Mouse (Mus musculus) CH12.LX (cell line): ENCODE measurements at regions not wholly inside any gene's neighbourhood (a gene's known extent, or its start where the extent isn't known, plus 50 kb on each side); places are given as distances from the start of the nearest gene placed in this dataset.
A peak's percentile ranks its signal among the peaks of the same experiment; 100 is the strongest.

Experiments
- DNase-seq: peaks from one replicate; pipeline ENCODE4 v3.0.0-alpha.2; 2013; ENCODE audit errors: extremely low read depth
- H3K27ac ChIP-seq: 2 replicates; pipeline ENCODE4 v1.5.1; 2012; ENCODE audit warnings: low read depth, mild to moderate bottlenecking, control low read depth, moderate library complexity; ENCODE audit not compliant: insufficient read depth
- H3K27me3 ChIP-seq: replicated peaks from 2 replicates; pipeline ENCODE3; 2012; ENCODE audit warnings: inconsistent platforms
- H3K36me3 ChIP-seq, 2 experiments: replicated peaks in 1 of 2; 2 replicates each; pipeline versions ENCODE3 to v1.6.1; 2012; ENCODE audit warnings: inconsistent platforms in 1 of 2, low read length in 1 of 2, mild to moderate bottlenecking in 1 of 2, mixed read lengths in 1 of 2, moderate library complexity in 1 of 2; ENCODE audit not compliant: control insufficient read depth in 1 of 2, insufficient read depth in 1 of 2
- H3K4me1 ChIP-seq, 2 experiments: 2 replicates each; pipeline ENCODE4 v1.6.1; 2012; ENCODE audit warnings: inconsistent platforms in 1 of 2, moderate library complexity in 1 of 2; ENCODE audit not compliant: insufficient read depth in 2 of 2, control insufficient read depth in 1 of 2
- H3K4me2 ChIP-seq: 2 replicates; pipeline ENCODE4 v1.6.1; 2012; ENCODE audit warnings: low read depth, mild to moderate bottlenecking, control low read depth; ENCODE audit not compliant: poor library complexity, insufficient read depth, severe bottlenecking
- H3K4me3 ChIP-seq, 3 experiments: fragments of 150-350 bp in 1 of 3; sonication (generic) in 1 of 3; replicated peaks in 1 of 3; 2 replicates each; pipeline versions ENCODE3 to v1.5.1; 2011 to 2012; ENCODE audit warnings: low read depth in 2 of 3, low read length in 2 of 3, mild to moderate bottlenecking in 2 of 3, moderate library complexity in 2 of 3, control low read depth in 1 of 3, improper control_type of control experiment in 1 of 3, inconsistent platforms in 1 of 3, mixed read lengths in 1 of 3; ENCODE audit not compliant: poor library complexity in 1 of 3
- H3K79me2 ChIP-seq: replicated peaks from 2 replicates; pipeline ENCODE4 v1.6.1; 2012; ENCODE audit warnings: mild to moderate bottlenecking, moderate library complexity; ENCODE audit not compliant: control insufficient read depth, poor library complexity, insufficient read depth, severe bottlenecking; ENCODE audit errors: extremely low read depth
- H3K9ac ChIP-seq: 2 replicates; pipeline ENCODE4 v1.6.1; 2012; ENCODE audit warnings: low read depth, mild to moderate bottlenecking, control low read depth, moderate library complexity; ENCODE audit not compliant: insufficient read depth
- H3K9me3 ChIP-seq: replicated peaks from 2 replicates; pipeline ENCODE3; 2012; ENCODE audit warnings: low read length, inconsistent platforms, mixed read lengths
- CHD2 ChIP-seq: IDR thresholded peaks from 2 replicates; pipeline ENCODE4 v1.6.1; 2011; ENCODE audit warnings: low read length, improper control_type of control experiment
- CTCF ChIP-seq, 2 experiments: IDR thresholded peaks in 1 of 2; conservative IDR thresholded peaks in 1 of 2; 2 replicates each; pipeline ENCODE4 v1.5.1; 2011 to 2012; ENCODE audit warnings: low read depth in 2 of 2, low read length in 2 of 2, improper control_type of control experiment in 1 of 2, inconsistent platforms in 1 of 2, mild to moderate bottlenecking in 1 of 2, moderate library complexity in 1 of 2
- ELF1 ChIP-seq: IDR thresholded peaks from 2 replicates; pipeline ENCODE4 v1.6.1; 2014; ENCODE audit warnings: low read depth, mild to moderate bottlenecking, inconsistent platforms, low read length, improper control_type of control experiment
- EP300 ChIP-seq: IDR thresholded peaks from 2 replicates; pipeline ENCODE4 v1.6.1; 2011; ENCODE audit warnings: low read length, improper control_type of control experiment
- IRF4 ChIP-seq: IDR thresholded peaks from 2 replicates; pipeline ENCODE4 v1.6.1; 2014; ENCODE audit warnings: low read depth, mild to moderate bottlenecking, inconsistent platforms, low read length, improper control_type of control experiment
- JUND ChIP-seq: conservative IDR thresholded peaks from 2 replicates; pipeline ENCODE4 v1.6.1; 2011; ENCODE audit warnings: low read depth, low read length, improper control_type of control experiment
- POLR2A ChIP-seq: IDR thresholded peaks from 2 replicates; pipeline ENCODE4 v1.6.1; 2011; ENCODE audit warnings: low read depth, mild to moderate bottlenecking, improper control_type of control experiment, low read length
- RAD21 ChIP-seq: IDR thresholded peaks from 2 replicates; pipeline ENCODE4 v1.6.1; 2011; ENCODE audit warnings: low read depth, mild to moderate bottlenecking, low read length, improper control_type of control experiment, moderate library complexity
- SIN3A ChIP-seq: IDR thresholded peaks from 2 replicates; pipeline ENCODE4 v1.6.1; 2012; ENCODE audit warnings: low read length, improper control_type of control experiment, inconsistent platforms
- SMC3 ChIP-seq: IDR thresholded peaks from 2 replicates; pipeline ENCODE4 v1.6.1; 2011; ENCODE audit warnings: low read depth, low read length, improper control_type of control experiment
- TBP ChIP-seq: conservative IDR thresholded peaks from 2 replicates; pipeline ENCODE4 v1.6.1; 2011; ENCODE audit warnings: low read depth, low read length, improper control_type of control experiment
- ZKSCAN1 ChIP-seq: IDR thresholded peaks from 2 replicates; pipeline ENCODE4 v1.6.1; 2012; ENCODE audit warnings: low read depth, inconsistent platforms, low read length, improper control_type of control experiment, borderline replicate concordance
- dilution Hi-C: fragments of 300-500 bp; cut with MboI; formaldehyde crosslinking; loops from 2 replicates; pipeline ENCODE4 v1.14.3; 2020; ENCODE audit warnings: low sequenced_read_pairs; ENCODE audit not compliant: extremely low pct_unique_long_range_greater_than_20kb, extremely low pct_ligation_motif_present
- in situ Hi-C: fragments of 300-500 bp; cut with MboI; formaldehyde crosslinking; loops from 3 replicates; pipeline ENCODE4 v1.14.3; 2019; ENCODE audit warnings: low sequenced_read_pairs, low pct_ligation_motif_present, low pct_unique_long_range_greater_than_20kb, mixed read lengths

DNA sequence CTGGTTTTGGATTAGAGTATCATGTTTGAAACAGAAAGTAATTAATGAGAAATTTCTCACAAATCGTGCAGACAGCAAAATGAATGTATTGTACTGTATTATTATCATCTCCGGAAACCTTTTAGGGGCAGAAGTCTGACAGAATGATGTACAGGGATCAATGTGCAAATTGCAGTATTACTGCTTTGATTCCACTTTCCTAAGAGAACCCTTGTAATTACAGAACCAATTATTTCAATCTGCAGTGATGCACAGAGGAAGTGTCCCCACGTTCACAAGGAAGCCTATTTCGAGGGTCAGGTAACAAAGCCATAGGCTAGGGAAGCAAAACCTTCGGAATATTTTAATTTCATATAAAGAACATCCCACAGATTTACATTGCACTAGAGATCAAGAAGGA, 364.4 kb downstream of the Slc6a15 start:
- H3K4me3 ChIP-seq, result no peak overlapping the region
- H3K9ac ChIP-seq, result no peak overlapping the region
- no peak for DNase-seq
- H3K36me3 ChIP-seq, result no peaks in the 10 kb centered on the region
- peaks cover 21% of the 10 kb centered on the region for H3K9me3 ChIP-seq
- in situ Hi-C loops, result no loop called here
- no peak overlapping the region for H3K27ac ChIP-seq
- TF ChIP-seq EP300, result no peak
- TF ChIP-seq SIN3A, result no peak
- TF ChIP-seq IRF4, result no peak
- TF ChIP-seq CHD2, result no peak
- TF ChIP-seq RAD21, result no peak
- no peak for TF ChIP-seq TBP
- TF ChIP-seq, all 38 proteins: peak for 0
- dilution Hi-C loops, result no loop called here
- Histone ChIP-seq H3K27me3 (no peaks in the 10 kb centered on the region), H3K4me2 (no peak overlapping the region), H3K4me1 (no peaks in the 10 kb centered on the region), H3K79me2 (no peaks in the 10 kb centered on the region)

DNA sequence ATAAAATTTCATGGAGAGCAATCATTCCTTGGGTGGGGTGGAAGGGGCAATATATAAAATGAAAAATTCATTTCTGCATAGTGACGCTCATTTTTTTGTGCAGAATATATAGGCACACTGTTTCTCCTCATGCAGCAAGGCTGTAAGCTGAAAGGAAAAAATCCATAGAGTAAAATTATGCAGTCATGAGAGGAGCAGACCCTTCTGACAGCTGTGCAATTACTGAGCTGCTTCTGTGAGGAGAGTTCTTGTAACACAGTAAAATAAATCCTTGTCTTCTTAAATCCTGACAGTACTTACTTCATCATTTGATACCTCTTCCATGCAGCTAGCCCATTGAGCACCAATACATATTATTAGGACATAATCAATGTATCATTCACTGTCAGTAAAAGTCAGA, 362.7 kb upstream of the Gm21293 start:
- dilution Hi-C loops (no loop called here), in situ Hi-C loops (no loop called here)
- H3K27ac ChIP-seq, result no peak overlapping the region
- H3K79me2 ChIP-seq, result no peaks in the 10 kb centered on the region
- TF ChIP-seq POLR2A, result no peak
- DNase-seq, result no peak
- no peak overlapping the region for H3K9ac ChIP-seq
- no peak overlapping the region for H3K4me3 ChIP-seq
- no peak overlapping the region for H3K4me2 ChIP-seq
- H3K9me3 ChIP-seq, result peaks cover 12% of the 10 kb centered on the region
- H3K27me3 ChIP-seq, result no peaks in the 10 kb centered on the region
- no peaks in the 10 kb centered on the region for H3K36me3 ChIP-seq
- H3K4me1 ChIP-seq, result no peaks in the 10 kb centered on the region

DNA sequence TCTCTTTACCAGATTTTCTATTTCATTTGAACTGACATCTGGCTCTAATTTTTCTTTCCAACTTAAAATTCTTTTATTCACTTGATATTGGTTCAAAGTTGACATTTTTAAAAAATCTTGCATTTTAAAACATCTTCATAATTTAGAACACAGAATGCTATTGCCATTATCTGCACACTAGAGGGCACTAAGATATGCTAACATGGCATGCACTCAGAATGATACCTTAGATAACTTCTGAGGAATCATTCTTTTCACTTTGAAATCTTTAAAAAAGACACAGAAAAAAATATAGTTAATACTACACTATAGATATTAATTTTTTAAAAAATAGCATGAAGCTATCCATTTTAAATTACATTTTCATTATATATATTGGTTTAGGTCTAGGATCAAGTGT, 357.9 kb upstream of the Gm21293 start:
- Histone ChIP-seq H3K27me3 (no peaks in the 10 kb centered on the region), H3K4me2 (no peak overlapping the region), H3K27ac (no peak overlapping the region), H3K9me3 (peaks cover 9% of the 10 kb centered on the region), H3K36me3 (no peaks in the 10 kb centered on the region), H3K4me1 (no peaks in the 10 kb centered on the region), H3K79me2 (no peaks in the 10 kb centered on the region), H3K9ac (no peak overlapping the region), H3K4me3 (no peak overlapping the region)
- in situ Hi-C loops (no loop called here), dilution Hi-C loops (no loop called here)
- TF ChIP-seq ELF1 (no peak), SMC3 (no peak), JUND (no peak), EP300 (no peak), CTCF (conservative IDR thresholded peaks at IDR 0.05 in 1 of 2, IDR thresholded peaks at IDR 0.05 in 1 of 2; ENCODE audit: low read depth in 2 of 2, low read length in 2 of 2) (peak in 1 of 2 experiments; percentile 15; a peak in 1 of 4 replicates), RAD21 (peak; percentile 18), ZKSCAN1 (no peak)
- DNase-seq, result no peak
